Mouse (Mus musculus) myocyte (in vitro differentiated cells): ENCODE measurements around the gene Six2.

Experiments used
- CEBPB ChIP-seq: IDR thresholded peaks from 2 replicates; pipeline ENCODE4 v1.6.1; 2011; ENCODE audit warnings: mild to moderate bottlenecking, moderate library complexity; ENCODE audit not compliant: poor library complexity, insufficient read depth, severe bottlenecking
- SRF ChIP-seq: IDR thresholded peaks from one replicate; pipeline ENCODE4 v1.6.1; 2011; ENCODE audit warnings: low read depth; ENCODE audit not compliant: control insufficient read depth, insufficient read length
- TCF12 ChIP-seq: IDR thresholded peaks from one replicate; pipeline ENCODE4 v1.6.1; 2011; ENCODE audit warnings: mild to moderate bottlenecking, control low read depth; ENCODE audit not compliant: poor library complexity, insufficient read depth, severe bottlenecking

- TF ChIP-seq TCF12, result no peak
- TF ChIP-seq SRF, result no peak
- TF ChIP-seq CEBPB, result no peak
These were observed 28.1 kb downstream of the Six2 start for GRCm38 (mm10) chr17:85660016-85660415.
